Mouse (Mus musculus) erythroblast, embryonic 14.5 days (primary cell): ENCODE results near the gene Supt6.

ENCODE experiments used
- GATA1 ChIP-seq: IDR thresholded peaks from 2 replicates; pipeline ENCODE4 v1.6.1; 2012; ENCODE audit warnings: low read length, inconsistent platforms, mixed read lengths
- TAL1 ChIP-seq: IDR thresholded peaks from 3 replicates; pipeline ENCODE4 v1.6.1; 2012; ENCODE audit warnings: low read length, inconsistent platforms, mixed read lengths

- TF ChIP-seq GATA1 (no peak), TAL1 (no peak)
These were observed 48.8 kb upstream of the Supt6 start for GRCm38 (mm10) chr11:78294585-78294984.
